Mouse (Mus musculus): ENCODE measurements around the gene Mccc2. TPM values are rescaled to one million over a fixed set of nuclear protein-coding genes. Genes with fewer than 3 reads are reported as not detected.

Gene Mccc2
- polyA plus RNA-seq, 1 experiment from 2014 or later: 30.0 TPM

DNA sequence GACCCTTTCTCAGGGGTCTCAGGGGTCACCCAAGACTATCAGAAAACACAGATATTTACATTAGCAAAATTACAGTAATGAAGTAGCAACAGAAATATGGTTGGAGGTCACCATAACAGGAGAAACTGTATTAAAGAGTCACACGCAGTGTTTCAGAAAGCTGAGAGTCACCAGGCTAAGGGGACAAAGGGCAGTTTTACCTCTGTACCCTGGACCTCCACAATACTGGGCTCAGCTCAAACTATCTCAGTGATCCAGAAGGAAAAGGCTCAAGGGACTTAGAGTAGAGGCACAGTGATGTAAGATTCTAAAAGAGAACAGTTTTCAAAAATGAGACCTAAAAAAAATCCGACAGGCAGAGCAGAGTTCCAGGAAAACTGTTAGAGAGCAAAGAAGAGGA lies 36.0 kb downstream of the Mccc2 start:
- Histone ChIP-seq H3K36me3 (replicated peaks) (no peaks in the 10 kb centered on the region), H3K27me3 (replicated peaks) (no peaks in the 10 kb centered on the region), H3K27ac (no peak overlapping the region), H3K9ac (no peak overlapping the region), H3K4me3 (no peak overlapping the region), H3K9me3 (no peaks in the 10 kb centered on the region), H3K4me1 (no peaks in the 10 kb centered on the region), H3K4me2 (no peak overlapping the region)
- WGBS: 56% methylated on average over 2 of the region's 2 CpGs
- no peak for ATAC-seq (replicated peaks)

DNA sequence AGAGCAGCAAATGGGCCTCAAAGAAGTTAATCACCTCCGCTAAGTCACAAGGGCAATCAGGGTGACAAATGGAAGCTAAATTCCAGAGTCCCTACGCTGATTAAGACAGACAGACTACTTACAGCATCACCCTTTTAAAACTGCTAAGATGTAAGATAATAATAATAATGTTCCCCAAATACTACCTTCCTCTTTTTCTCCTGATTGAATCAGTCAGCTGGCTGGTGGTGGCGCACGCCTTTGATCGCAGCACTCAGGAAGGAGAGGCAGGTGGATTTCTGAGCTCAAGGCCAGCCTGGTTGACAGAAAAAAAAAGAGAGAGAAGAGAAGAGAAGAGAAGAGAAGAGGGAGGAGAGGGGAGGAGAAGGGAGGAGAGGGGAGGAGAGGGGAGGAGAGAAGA lies 45.4 kb downstream of the Mccc2 start:
- Histone ChIP-seq H3K27me3 (replicated peaks) (no peaks in the 10 kb centered on the region), H3K27ac (no peak overlapping the region), H3K36me3 (replicated peaks) (no peaks in the 10 kb centered on the region), H3K4me3 (no peak overlapping the region), H3K4me2 (no peak overlapping the region), H3K4me1 (no peaks in the 10 kb centered on the region), H3K9me3 (no peaks in the 10 kb centered on the region), H3K9ac (no peak overlapping the region)
- no peak for ATAC-seq (replicated peaks)
- WGBS: 83% methylated on average over 5 of the region's 5 CpGs

DNA sequence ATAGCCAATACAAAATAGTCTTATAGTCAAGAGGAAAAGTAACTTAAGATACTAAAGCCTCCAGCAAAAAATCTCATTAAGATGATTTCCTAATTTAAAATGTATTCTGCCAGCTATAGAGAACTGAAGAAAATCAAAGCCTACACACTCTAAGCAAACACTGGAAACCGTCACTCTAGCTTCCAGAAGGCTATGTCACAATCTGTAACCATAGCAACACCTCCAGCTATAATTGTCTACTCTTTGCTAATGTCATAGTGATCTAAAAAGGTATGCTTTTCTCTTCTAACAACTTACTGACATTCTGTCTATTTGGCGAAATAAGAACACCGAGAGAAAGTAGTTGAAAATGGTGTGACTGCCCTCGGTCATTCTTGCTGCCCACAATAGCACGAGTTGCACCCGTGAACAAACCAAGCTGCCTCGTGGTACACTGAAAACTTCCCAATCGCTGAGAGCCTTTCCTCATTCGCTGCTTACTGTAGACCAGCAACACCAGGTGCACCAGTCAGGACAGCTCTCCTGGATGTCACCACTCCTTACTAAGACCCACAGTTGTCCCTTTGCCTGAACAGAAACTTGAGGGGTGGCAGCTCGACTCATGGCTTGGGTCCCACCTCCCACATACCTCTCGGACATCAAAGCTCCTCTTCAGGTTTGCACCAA lies 48.3 kb downstream of the Mccc2 start:
- Histone ChIP-seq H3K4me3 (no peak overlapping the region), H3K27me3 (replicated peaks) (no peaks in the 10 kb centered on the region), H3K27ac (no peak overlapping the region), H3K9me3 (no peaks in the 10 kb centered on the region), H3K4me1 (no peaks in the 10 kb centered on the region), H3K4me2 (no peak overlapping the region), H3K36me3 (replicated peaks) (no peaks in the 10 kb centered on the region), H3K9ac (no peak overlapping the region)
- 62% methylated on average over 11 of the region's 11 CpGs for WGBS
- ATAC-seq (replicated peaks): peak; percentile 84

DNA sequence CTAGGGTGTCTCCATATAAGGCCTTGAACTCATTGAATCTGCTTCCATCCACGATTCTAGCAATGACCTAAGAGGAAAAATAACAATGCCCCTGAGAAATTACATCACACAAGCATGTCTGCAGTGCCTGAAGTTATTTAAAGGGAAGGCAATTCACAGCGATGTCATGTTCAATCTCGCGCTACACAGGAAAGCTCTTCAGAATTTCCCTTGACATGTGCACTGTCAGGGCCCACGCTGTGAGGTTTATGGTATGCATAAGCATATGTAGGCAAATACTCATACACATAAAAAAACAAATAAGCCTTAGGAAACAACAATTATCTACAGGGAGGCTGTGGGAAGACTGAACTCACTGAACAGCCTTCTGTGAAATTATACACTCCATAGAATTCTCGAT lies 51.6 kb downstream of the Mccc2 start:
- H3K27me3 ChIP-seq (replicated peaks): no peaks in the 10 kb centered on the region
- no peaks in the 10 kb centered on the region for H3K36me3 ChIP-seq (replicated peaks)
- H3K27ac ChIP-seq: no peak overlapping the region
- no peak for ATAC-seq (replicated peaks)
- WGBS: 62% methylated on average over 6 of the region's 6 CpGs
- no peaks in the 10 kb centered on the region for H3K4me1 ChIP-seq
- no peak overlapping the region for H3K4me2 ChIP-seq
- no peaks in the 10 kb centered on the region for H3K9me3 ChIP-seq
- no peak overlapping the region for H3K4me3 ChIP-seq
- no peak overlapping the region for H3K9ac ChIP-seq

DNA sequence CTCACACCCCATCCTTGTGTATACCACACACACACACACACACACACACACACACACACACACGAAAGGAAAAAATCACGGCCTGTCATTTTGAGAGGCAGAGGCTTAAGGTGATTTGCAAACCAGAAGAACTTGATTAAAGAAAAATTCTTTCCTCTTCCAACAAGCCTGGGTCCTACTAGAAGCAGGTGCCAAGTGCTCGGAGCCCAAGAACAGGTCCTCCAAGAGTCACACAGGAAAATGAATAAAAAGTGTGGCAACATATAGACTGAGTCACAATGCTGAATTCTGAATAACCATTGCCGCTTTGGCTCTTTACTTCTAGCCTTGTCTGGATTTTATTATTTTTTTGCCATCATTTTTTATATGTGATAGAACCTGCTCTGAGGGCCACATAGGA lies 53.8 kb downstream of the Mccc2 start:
- ATAC-seq (replicated peaks): no peak
- no peak overlapping the region for H3K4me3 ChIP-seq
- no peaks in the 10 kb centered on the region; the same call in 1 of the 2 replicates for H3K9me3 ChIP-seq
- H3K27ac ChIP-seq: no peak overlapping the region
- H3K27me3 ChIP-seq (replicated peaks): no peaks in the 10 kb centered on the region
- H3K36me3 ChIP-seq (replicated peaks): 0 out of 2 replicates have a peak, but pooled peaks cover 2% of the 10 kb centered on the region
- 94% methylated on average over 4 of the region's 4 CpGs for WGBS
- H3K4me2 ChIP-seq: no peak overlapping the region
- no peaks in the 10 kb centered on the region for H3K4me1 ChIP-seq
- H3K9ac ChIP-seq: no peak overlapping the region

DNA sequence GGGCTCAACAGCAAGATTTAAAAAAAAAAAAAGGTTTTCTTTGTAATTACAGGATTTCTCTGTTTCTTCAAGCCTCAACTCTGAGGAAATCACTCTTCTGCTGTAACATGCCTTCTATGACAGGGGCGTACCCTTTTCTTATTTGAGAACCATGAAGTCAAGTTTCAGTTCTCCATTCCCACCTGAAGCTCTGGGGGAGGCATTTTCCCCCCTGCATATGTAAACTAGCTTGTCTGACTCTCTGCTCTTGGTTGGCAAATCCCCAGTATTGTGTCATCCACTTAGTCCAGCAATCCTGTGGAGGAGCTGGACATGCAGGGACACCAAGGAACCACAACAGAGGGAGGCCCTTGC lies 59.9 kb downstream of the Mccc2 start:
- H3K4me2 ChIP-seq: no peak overlapping the region
- H3K9ac ChIP-seq: no peak overlapping the region
- 0 out of 2 replicates have a peak, but pooled peaks cover 6% of the 10 kb centered on the region for H3K36me3 ChIP-seq (replicated peaks)
- H3K4me1 ChIP-seq: no peaks in the 10 kb centered on the region
- H3K27me3 ChIP-seq (replicated peaks): no peaks in the 10 kb centered on the region
- H3K4me3 ChIP-seq: no peak overlapping the region
- no peak overlapping the region for H3K27ac ChIP-seq
- no peak for ATAC-seq (replicated peaks)
- 93% methylated on average over 1 of the region's 1 CpGs for WGBS
- no peaks in the 10 kb centered on the region; the same call in 1 of the 2 replicates for H3K9me3 ChIP-seq

DNA sequence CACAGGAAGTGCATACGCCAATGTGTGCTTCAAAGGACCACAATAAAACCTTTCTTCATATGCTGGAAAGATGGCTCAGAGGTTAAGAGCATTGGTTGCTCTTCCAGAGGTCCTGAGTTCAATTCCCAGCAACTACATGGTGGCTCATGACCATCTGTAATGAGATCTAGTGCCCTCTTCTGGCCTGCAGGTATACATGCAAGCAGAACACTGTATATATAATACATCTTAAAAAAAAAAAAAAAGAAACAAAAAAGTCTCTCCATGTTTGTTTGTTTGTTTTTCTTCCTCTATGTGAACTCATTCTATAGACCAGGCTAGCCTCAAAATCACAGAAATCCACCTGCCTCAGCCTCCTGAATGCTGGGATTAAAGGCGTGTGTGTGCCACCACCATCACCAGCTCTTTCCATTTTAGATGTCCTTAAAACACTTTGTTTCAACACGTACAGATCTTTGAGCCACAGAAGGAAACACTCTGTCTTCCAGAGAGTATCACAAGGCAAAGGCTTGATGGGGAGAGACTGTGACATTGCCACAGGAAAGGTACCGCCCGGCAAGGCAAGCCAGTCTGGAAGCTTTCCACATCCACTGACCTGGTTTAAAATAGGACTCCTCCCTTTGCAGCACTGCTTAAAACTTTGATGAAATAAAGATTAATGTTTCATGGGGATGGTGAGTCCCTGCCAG lies 60.4 kb downstream of the Mccc2 start:
- no peak overlapping the region for H3K4me3 ChIP-seq
- no peaks in the 10 kb centered on the region for H3K4me1 ChIP-seq
- H3K4me2 ChIP-seq: no peak overlapping the region
- H3K27me3 ChIP-seq (replicated peaks): no peaks in the 10 kb centered on the region
- 95% methylated on average over 5 of the region's 5 CpGs for WGBS
- no peaks in the 10 kb centered on the region; the same call in 1 of the 2 replicates for H3K9me3 ChIP-seq
- H3K27ac ChIP-seq: no peak overlapping the region
- 0 out of 2 replicates have a peak, but pooled peaks cover 6% of the 10 kb centered on the region for H3K36me3 ChIP-seq (replicated peaks)
- no peak for ATAC-seq (replicated peaks)
- H3K9ac ChIP-seq: no peak overlapping the region

DNA sequence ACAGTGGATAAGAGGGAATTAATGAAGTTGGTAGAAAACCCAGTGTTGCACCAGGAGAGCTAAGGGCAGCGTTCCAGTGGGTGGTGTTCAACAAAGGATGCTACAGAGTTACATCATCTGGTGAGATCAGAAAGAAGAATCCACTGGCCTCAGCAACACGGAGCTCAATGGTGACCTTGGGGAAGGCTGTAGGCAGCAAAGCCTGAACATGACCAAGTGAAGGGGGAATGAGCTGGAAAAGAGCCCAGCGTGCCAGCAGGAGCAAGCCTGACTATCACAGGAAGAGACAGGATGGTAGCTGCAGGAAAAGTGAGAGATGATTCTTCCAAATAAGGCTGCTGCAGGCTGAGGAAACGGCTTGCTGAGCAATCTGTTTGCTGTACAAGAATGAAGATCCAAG lies 68.0 kb downstream of the Mccc2 start:
- no peaks in the 10 kb centered on the region for H3K9me3 ChIP-seq
- no peaks in the 10 kb centered on the region for H3K36me3 ChIP-seq (replicated peaks)
- H3K4me3 ChIP-seq: no peak overlapping the region
- no peak overlapping the region for H3K4me2 ChIP-seq
- no peaks in the 10 kb centered on the region for H3K4me1 ChIP-seq
- H3K27me3 ChIP-seq (replicated peaks): no peaks in the 10 kb centered on the region
- WGBS: 81% methylated on average over 4 of the region's 4 CpGs
- H3K27ac ChIP-seq: no peak overlapping the region
- ATAC-seq (replicated peaks): no peak
- H3K9ac ChIP-seq: no peak overlapping the region

DNA sequence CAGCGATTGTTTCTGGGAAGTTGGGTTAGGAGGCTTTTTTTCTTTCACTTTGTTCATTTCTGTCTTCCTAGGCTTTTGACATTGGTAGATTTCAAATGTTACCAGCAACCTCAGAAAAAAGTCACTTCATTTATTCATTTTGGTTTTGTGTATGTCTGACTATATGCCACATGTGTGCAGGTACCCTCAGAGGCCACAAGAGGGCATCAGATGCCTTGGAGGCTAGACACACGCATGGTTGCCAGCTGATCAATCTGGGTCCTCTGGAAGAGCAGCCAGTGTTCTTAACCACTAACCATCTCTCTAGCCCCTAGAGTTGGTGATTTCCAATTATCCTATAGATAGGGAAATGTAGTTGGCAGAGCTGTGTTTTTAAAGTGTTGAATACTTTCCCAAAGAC lies 71.9 kb downstream of the Mccc2 start:
- Histone ChIP-seq H3K4me2 (no peak overlapping the region), H3K9me3 (no peaks in the 10 kb centered on the region), H3K4me1 (peaks cover 23% of the 10 kb centered on the region), H3K4me3 (no peak overlapping the region), H3K27me3 (replicated peaks) (no peaks in the 10 kb centered on the region), H3K36me3 (replicated peaks) (no peaks in the 10 kb centered on the region), H3K27ac (no peak overlapping the region), H3K9ac (no peak overlapping the region)
- 94% methylated on average over 2 of the region's 2 CpGs for WGBS
- no peak for ATAC-seq (replicated peaks)

DNA sequence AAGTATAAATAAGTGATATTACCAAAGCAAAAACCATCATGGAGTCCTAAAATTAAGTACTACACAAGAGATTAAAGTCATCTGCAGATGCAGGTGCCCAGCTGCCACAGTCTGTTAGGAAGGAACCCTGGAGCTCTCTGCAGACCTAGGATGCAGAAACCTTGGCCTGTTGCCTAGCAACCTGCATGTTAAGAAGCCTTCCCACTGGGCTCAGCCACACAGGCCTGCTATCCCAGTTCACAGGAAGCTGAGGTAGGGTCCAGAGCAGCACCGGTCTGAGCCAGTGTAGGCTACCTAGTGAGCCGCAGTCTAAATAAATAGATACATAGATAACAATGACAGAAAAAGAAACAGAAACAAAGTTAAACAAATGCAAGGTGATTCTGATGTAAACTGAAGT lies 74.8 kb downstream of the Mccc2 start:
- no peaks in the 10 kb centered on the region for H3K9me3 ChIP-seq
- peak; percentile 95 for ATAC-seq (replicated peaks)
- H3K36me3 ChIP-seq (replicated peaks): no peaks in the 10 kb centered on the region
- WGBS: 11% methylated on average over 2 of the region's 2 CpGs
- peaks cover 23% of the 10 kb centered on the region for H3K4me1 ChIP-seq
- H3K4me2 ChIP-seq: no peak overlapping the region; the same call in 1 of the 2 replicates
- no peaks in the 10 kb centered on the region for H3K27me3 ChIP-seq (replicated peaks)
- H3K4me3 ChIP-seq: no peak overlapping the region
- H3K27ac ChIP-seq: peak overlapping the region; percentile 58; the same call in 1 of the 2 replicates
- H3K9ac ChIP-seq: no peak overlapping the region

DNA sequence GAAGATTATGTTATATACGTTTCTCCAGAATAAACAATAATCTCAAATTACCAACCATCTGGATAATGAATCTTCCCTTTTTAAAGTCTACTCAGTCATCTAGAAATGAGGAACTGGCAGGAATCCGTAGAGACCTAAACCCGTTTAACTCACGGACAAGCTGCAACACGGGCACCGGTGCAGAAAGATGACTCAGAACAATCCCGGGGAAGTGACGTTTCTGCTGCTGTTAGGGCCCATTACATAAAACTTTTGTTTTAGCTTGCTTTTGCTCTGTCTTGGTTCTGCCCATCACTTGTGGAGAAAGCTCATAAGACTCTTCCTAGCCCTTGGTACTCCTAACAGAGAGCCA lies 76.1 kb downstream of the Mccc2 start:
- no peak overlapping the region for H3K9ac ChIP-seq
- H3K27ac ChIP-seq: no peak overlapping the region
- no peaks in the 10 kb centered on the region for H3K9me3 ChIP-seq
- no peaks in the 10 kb centered on the region for H3K36me3 ChIP-seq (replicated peaks)
- WGBS: 60% methylated on average over 8 of the region's 8 CpGs
- no peak overlapping the region for H3K4me2 ChIP-seq
- H3K27me3 ChIP-seq (replicated peaks): no peaks in the 10 kb centered on the region
- H3K4me1 ChIP-seq: peaks cover 23% of the 10 kb centered on the region
- no peak for ATAC-seq (replicated peaks)
- H3K4me3 ChIP-seq: no peak overlapping the region

DNA sequence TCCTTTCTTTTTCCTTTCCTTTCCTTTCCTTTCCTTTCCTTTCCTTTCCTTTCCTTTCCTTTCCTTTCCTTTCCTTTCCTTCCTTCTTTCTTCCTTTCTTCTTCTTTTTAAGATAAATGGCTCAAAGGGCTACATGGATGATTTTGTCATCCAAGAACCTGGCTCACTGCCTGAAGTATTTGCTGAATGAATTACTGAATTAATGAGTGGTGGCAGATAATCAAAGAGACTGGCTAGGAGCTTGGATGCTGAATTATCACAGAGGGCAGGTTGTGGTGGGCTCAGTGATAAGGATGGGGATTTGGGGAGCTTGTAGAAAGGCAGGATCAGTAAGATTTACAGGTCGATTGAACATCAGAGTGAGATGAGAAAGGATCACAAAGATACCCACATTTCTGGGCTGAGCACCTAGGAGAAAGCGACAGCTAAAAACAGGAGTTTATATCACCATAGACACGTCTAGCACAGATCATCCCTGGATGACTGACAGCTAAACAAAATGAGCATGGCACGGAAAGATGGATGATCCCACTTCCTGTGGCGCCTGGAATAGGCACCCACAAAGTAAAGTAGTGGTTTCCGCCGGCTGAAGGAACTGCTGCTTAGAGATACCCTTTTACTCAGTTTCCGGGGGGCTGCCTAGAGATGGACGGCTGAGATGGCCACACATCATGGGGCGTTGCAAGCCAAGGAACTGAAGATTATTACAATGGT lies 76.7 kb downstream of the Mccc2 start:
- no peak overlapping the region for H3K9ac ChIP-seq
- WGBS: 69% methylated on average over 10 of the region's 10 CpGs
- peaks cover 23% of the 10 kb centered on the region for H3K4me1 ChIP-seq
- H3K4me3 ChIP-seq: no peak overlapping the region
- no peaks in the 10 kb centered on the region for H3K27me3 ChIP-seq (replicated peaks)
- H3K27ac ChIP-seq: no peak overlapping the region
- H3K9me3 ChIP-seq: no peaks in the 10 kb centered on the region
- no peak overlapping the region for H3K4me2 ChIP-seq
- ATAC-seq (replicated peaks): no peak
- H3K36me3 ChIP-seq (replicated peaks): no peaks in the 10 kb centered on the region

Data from midbrain, embryonic 15.5 days (tissue).